ENCODE assay signal across 9 mouse cellular contexts in the genomic region with DNA sequence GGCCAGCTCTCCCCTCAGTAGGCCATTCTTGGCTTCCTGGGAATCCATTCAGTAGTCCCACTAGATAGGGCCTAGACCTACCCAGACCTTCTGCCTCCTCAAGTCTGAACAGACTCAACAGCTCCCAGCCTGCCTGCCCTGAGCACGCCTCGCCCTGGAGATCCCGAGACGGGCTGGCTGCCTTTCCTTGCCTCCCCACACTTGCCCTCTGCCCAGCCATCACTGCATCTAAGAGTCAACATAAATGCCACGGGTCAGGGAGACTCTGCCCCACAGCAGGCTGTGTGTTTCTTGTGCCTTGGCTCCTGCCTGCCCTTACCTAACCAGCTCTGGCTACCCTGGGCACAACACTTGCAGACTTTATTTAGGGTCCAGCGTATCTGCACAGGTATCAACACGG.
DNase-seq lines count a peak whose midpoint lies in the region; ATAC-seq and TF ChIP-seq lines count a peak whose summit lies in the region.
"Had no signal": no experiment of that assay in that cellular context is flagged by ENCODE, and none has a peak within 500 bp of the region (broad histone marks: within the 10 kb centered on the region; RNA-seq: fewer than 3 reads in every experiment).

No protein-coding gene starts in this region.

- DNase-seq in heart, postnatal 25 days (ENCODE audit: low spot score) = no peak
- no peak for DNase-seq in spleen, adult 2 months (ENCODE audit: low read depth in 1 of 2, low spot score in 2 of 2)
- no peak for DNase-seq in spleen, postnatal 36 days (ENCODE audit: low spot score in 2 of 2)
- DNase-seq in kidney, postnatal 0 days (ENCODE audit: low spot score) = no peak
- no peak for DNase-seq in adrenal gland, adult 18-20 months (ENCODE audit: low spot score in 2 of 2)
- DNase-seq: right cerebral cortex, postnatal 25 days had no signal

- no peak overlapping the region for H3K4me3 ChIP-seq in heart, embryonic 12.5 days
- no peak overlapping the region for H3K4me3 ChIP-seq in spleen, adult 2 months (ENCODE audit: extremely low read depth, insufficient read depth, insufficient read length)
- H3K4me3 ChIP-seq in kidney, postnatal 0 days (replicated peaks; ENCODE audit: low read depth, low read length) = no peak overlapping the region
- no peak overlapping the region for H3K4me3 ChIP-seq in stomach, embryonic 16.5 days (replicated peaks; ENCODE audit: low read length)

- intact Hi-C loops in heart, postnatal 25 days (cut with DNase I) = no loop called here

- no peak overlapping the region for H3K9ac ChIP-seq in heart, embryonic 12.5 days
- H3K9ac ChIP-seq in kidney, postnatal 0 days (ENCODE audit: low read depth, low read length) = 0 out of 2 replicates have a peak overlapping the region, but pooled peaks have one; percentile 49
- H3K9ac ChIP-seq in stomach, embryonic 16.5 days (ENCODE audit: low read length) = no peak overlapping the region

- no peak for ATAC-seq in heart, embryonic 12.5 days (ENCODE audit: insufficient number of reproducible peaks, low FRiP score)
- ATAC-seq in kidney, postnatal 0 days (replicated peaks; ENCODE audit: low FRiP score, low read depth) = no peak
- no peak for ATAC-seq in stomach, embryonic 16.5 days (ENCODE audit: insufficient read depth, low FRiP score)
- no peak for ATAC-seq in megakaryocyte progenitor cell, adult 5-6 weeks (replicated peaks; ENCODE audit: poor library complexity)

- TF ChIP-seq CTCF in spleen, adult 2 months (IDR thresholded peaks at IDR 0.05; ENCODE audit: extremely low read depth, insufficient read depth, insufficient read length, insufficient replicate concordance) = no peak
- no peak for TF ChIP-seq CTCF in kidney, postnatal 0 days (IDR thresholded peaks at IDR 0.05; ENCODE audit: low read depth)

- no peaks in the 10 kb centered on the region for H3K9me3 ChIP-seq in heart, embryonic 12.5 days (replicated peaks)
- H3K9me3 ChIP-seq in kidney, postnatal 0 days (replicated peaks; ENCODE audit: low read length) = no peaks in the 10 kb centered on the region
- no peaks in the 10 kb centered on the region for H3K9me3 ChIP-seq in stomach, embryonic 16.5 days (replicated peaks; ENCODE audit: control insufficient read depth, low read length)

- peaks cover 28% of the 10 kb centered on the region for H3K4me1 ChIP-seq in heart, embryonic 12.5 days (replicated peaks)
- no peaks in the 10 kb centered on the region for H3K4me1 ChIP-seq in spleen, adult 2 months (ENCODE audit: control insufficient read depth, insufficient read depth, insufficient read length)
- peaks cover 17% of the 10 kb centered on the region for H3K4me1 ChIP-seq in kidney, postnatal 0 days (replicated peaks; ENCODE audit: insufficient read depth, low read length)
- peaks cover 14% of the 10 kb centered on the region for H3K4me1 ChIP-seq in stomach, embryonic 16.5 days (ENCODE audit: control insufficient read depth, insufficient read depth, low read length)

- H3K36me3 ChIP-seq in heart, embryonic 12.5 days = no peaks in the 10 kb centered on the region
- no peaks in the 10 kb centered on the region for H3K36me3 ChIP-seq in spleen, adult 2 months (ENCODE audit: control insufficient read depth, insufficient read depth, low read length)
- H3K36me3 ChIP-seq in kidney, postnatal 0 days (ENCODE audit: insufficient read depth, low read length) = no peaks in the 10 kb centered on the region
- no peaks in the 10 kb centered on the region for H3K36me3 ChIP-seq in stomach, embryonic 16.5 days (ENCODE audit: control insufficient read depth, insufficient read depth, low read length)

- H3K27ac ChIP-seq in heart, embryonic 12.5 days (ENCODE audit: poor library complexity, severe bottlenecking) = peak overlapping the region; percentile 92
- peak overlapping the region; percentile 67 for H3K27ac ChIP-seq in spleen, adult 2 months (ENCODE audit: insufficient read depth, low read length)
- H3K27ac ChIP-seq in kidney, postnatal 0 days = peak overlapping the region; percentile 94
- peak overlapping the region; percentile 83 for H3K27ac ChIP-seq in stomach, embryonic 16.5 days (ENCODE audit: low read length)

- H3K4me2 ChIP-seq in heart, embryonic 12.5 days = no peak overlapping the region
- H3K4me2 ChIP-seq in kidney, postnatal 0 days (ENCODE audit: low read length) = no peak overlapping the region
- H3K4me2 ChIP-seq in stomach, embryonic 16.5 days (ENCODE audit: low read depth, low read length) = no peak overlapping the region

- H3K27me3 ChIP-seq in heart, embryonic 12.5 days (replicated peaks) = no peaks in the 10 kb centered on the region
- H3K27me3 ChIP-seq in spleen, adult 2 months (ENCODE audit: control insufficient read depth, insufficient read depth, low read length) = no peaks in the 10 kb centered on the region
- H3K27me3 ChIP-seq in kidney, postnatal 0 days (ENCODE audit: insufficient read depth, low read length) = no peaks in the 10 kb centered on the region
- H3K27me3 ChIP-seq in stomach, embryonic 16.5 days (ENCODE audit: control insufficient read depth, insufficient read depth, low read length) = no peaks in the 10 kb centered on the region

- no peak for TF ChIP-seq POLR2A in spleen, adult 2 months (IDR thresholded peaks at IDR 0.05; ENCODE audit: low read depth, low read length)

- 81% methylated on average over 7 of the region's 7 CpGs for WGBS in heart, embryonic 12.5 days
- 85% methylated on average over 7 of the region's 7 CpGs for whole genome bisulfite sequencing in spleen, adult 2 months
- WGBS in kidney, postnatal 0 days = 80% methylated on average over 7 of the region's 7 CpGs
- WGBS in stomach, embryonic 16.5 days = 76% methylated on average over 7 of the region's 7 CpGs
